Mouse (Mus musculus) bone marrow macrophage, adult 2 months (primary cell): ENCODE measurements around the gene Nfkbie. TPM values are rescaled to one million over a fixed set of nuclear protein-coding genes. Genes with fewer than 3 reads are reported as not detected.

Source experiments
- H3K27ac ChIP-seq: 2 replicates; pipeline ENCODE4 v1.5.1; 2012; ENCODE audit warnings: low read depth, low read length; ENCODE audit not compliant: insufficient read depth
- H3K4me1 ChIP-seq: 2 replicates; pipeline ENCODE4 v1.6.1; 2012; ENCODE audit warnings: low read length; ENCODE audit not compliant: control insufficient read depth, insufficient read depth
- H3K4me3 ChIP-seq: 2 replicates; pipeline ENCODE4 v1.5.1; 2012; ENCODE audit warnings: mild to moderate bottlenecking, low read length, moderate library complexity; ENCODE audit not compliant: insufficient read depth
- CTCF ChIP-seq: IDR thresholded peaks from 2 replicates; pipeline ENCODE4 v1.5.1; 2012; ENCODE audit warnings: low read depth, mild to moderate bottlenecking, low read length, moderate library complexity
- POLR2A ChIP-seq: IDR thresholded peaks from 2 replicates; pipeline ENCODE4 v1.6.1; 2012; ENCODE audit warnings: mild to moderate bottlenecking, low read depth, low read length, borderline replicate concordance
- polyA plus RNA-seq: library from polyadenylated mRNA; stranded (reverse); fragments of >200 nt; gene quantifications from 2 replicates; pipeline ENCODE4 v1.2.4, GENCODE M21; 2012; ENCODE audit not compliant: missing spikeins, insufficient read depth, insufficient read length

Gene Nfkbie
- polyA plus RNA-seq, 1 experiment, result 30.8 TPM

GRCm38 (mm10) chr17:45578843-45579242, 23.3 kb downstream of the Nfkbie start:
- H3K27ac ChIP-seq, result no peak overlapping the region
- TF ChIP-seq CTCF (peak; percentile 41; the same call in 1 of the 2 replicates), POLR2A (no peak)
- H3K4me1 ChIP-seq, result peaks cover 17% of the 10 kb centered on the region

GRCm38 (mm10) chr17:45579554-45579953, 24.1 kb downstream of the Nfkbie start:
- Histone ChIP-seq H3K27ac (no peak overlapping the region), H3K4me1 (peaks cover 20% of the 10 kb centered on the region), H3K4me3 (no peak overlapping the region)
- TF ChIP-seq POLR2A (no peak), CTCF (no peak)

More at GRCm38 (mm10) chr17:45578843-45579242, 23.3 kb downstream of the Nfkbie start:
- no peak overlapping the region for H3K4me3 ChIP-seq

- H3K4me1 ChIP-seq, result peaks cover 28% of the 10 kb centered on the region
- no peak overlapping the region for H3K27ac ChIP-seq
- TF ChIP-seq POLR2A (no peak), CTCF (no peak)
- H3K4me3 ChIP-seq, result no peak overlapping the region
Measured at GRCm38 (mm10) chr17:45580958-45581477, 25.5 kb downstream of the Nfkbie start.

- no peak for TF ChIP-seq CTCF
- TF ChIP-seq POLR2A, result no peak
- no peak overlapping the region for H3K27ac ChIP-seq
- peaks cover 32% of the 10 kb centered on the region for H3K4me1 ChIP-seq
- H3K4me3 ChIP-seq, result no peak overlapping the region
Measured at GRCm38 (mm10) chr17:45581567-45581983, 26.1 kb downstream of the Nfkbie start.

GRCm38 (mm10) chr17:45582188-45582587, 26.7 kb downstream of the Nfkbie start:
- Histone ChIP-seq H3K4me1 (peaks cover 32% of the 10 kb centered on the region), H3K4me3 (no peak overlapping the region), H3K27ac (no peak overlapping the region)
- TF ChIP-seq POLR2A, result no peak
- no peak for TF ChIP-seq CTCF

GRCm38 (mm10) chr17:45582715-45583355, 27.3 kb downstream of the Nfkbie start:
- H3K4me1 ChIP-seq, result peaks cover 32% of the 10 kb centered on the region
- TF ChIP-seq POLR2A (no peak), CTCF (peak; percentile 91)
- peak overlapping the region; percentile 11; the same call in 1 of the 2 replicates for H3K4me3 ChIP-seq
- H3K27ac ChIP-seq, result peak overlapping the region; percentile 84

- H3K4me1 ChIP-seq, result peaks cover 32% of the 10 kb centered on the region
Measured at GRCm38 (mm10) chr17:45584096-45584896, 28.8 kb downstream of the Nfkbie start.

GRCm38 (mm10) chr17:45584939-45585678, 29.6 kb downstream of the Nfkbie start:
- peak overlapping the region; percentile 85 for H3K27ac ChIP-seq
- H3K4me3 ChIP-seq, result 0 out of 2 replicates have a peak overlapping the region, but pooled peaks have one; percentile 9
- TF ChIP-seq POLR2A (no peak), CTCF (peak; percentile 97)
- H3K4me1 ChIP-seq, result peaks cover 32% of the 10 kb centered on the region

More at GRCm38 (mm10) chr17:45584096-45584896, 28.8 kb downstream of the Nfkbie start:
- Histone ChIP-seq H3K4me3 (peak overlapping the region; percentile 9), H3K27ac (peak overlapping the region; percentile 85)
- no peak for TF ChIP-seq CTCF
- no peak for TF ChIP-seq POLR2A

- Histone ChIP-seq H3K4me1 (peaks cover 34% of the 10 kb centered on the region), H3K27ac (peak overlapping the region; percentile 85), H3K4me3 (no peak overlapping the region)
- TF ChIP-seq POLR2A (no peak), CTCF (no peak)
Measured at GRCm38 (mm10) chr17:45585725-45586448, 30.4 kb downstream of the Nfkbie start.
